Mouse (Mus musculus): Measurements from ENCODE around the gene Gm17467. TPM values are rescaled to one million over a fixed set of nuclear protein-coding genes. Genes with fewer than 3 reads are reported as not detected.
"Not testable (repeated sequence)": the region's sequence is repeated elsewhere in the genome, so short reads cannot be mapped to it uniquely, and the experiment has no call there.

Gene Gm17467
- not detected in 3 replicates for total RNA-seq (2017)

- not testable (repeated sequence) for ATAC-seq (replicated peaks; ENCODE audit: insufficient number of reproducible peaks, low FRiP score, low TSS enrichment, poor library complexity, severe bottlenecking)
These were observed at the start of gene Gm17467 for GRCm38 (mm10) chrX:123704691-123705090. Gene Gm17467, minus strand, starts transcription at chrX:123704791.

Other genes starting within 250 kb of the Gm17467 start
- not detected in 3 replicates for gene Cldn34c2, start 123.1 kb downstream of the Gm17467 start, total RNA-seq (2017)
- not detected in 3 replicates for gene Cldn34c3, start 88.9 kb upstream of the Gm17467 start, total RNA-seq (2017)